Mouse (Mus musculus): ENCODE results near the gene Prss40. TPM values are rescaled to one million over a fixed set of nuclear protein-coding genes. Genes with fewer than 3 reads are reported as not detected.

Gene Prss40
- not detected in 2 replicates for polyA plus RNA-seq (2012; rRNA removed)

DNA sequence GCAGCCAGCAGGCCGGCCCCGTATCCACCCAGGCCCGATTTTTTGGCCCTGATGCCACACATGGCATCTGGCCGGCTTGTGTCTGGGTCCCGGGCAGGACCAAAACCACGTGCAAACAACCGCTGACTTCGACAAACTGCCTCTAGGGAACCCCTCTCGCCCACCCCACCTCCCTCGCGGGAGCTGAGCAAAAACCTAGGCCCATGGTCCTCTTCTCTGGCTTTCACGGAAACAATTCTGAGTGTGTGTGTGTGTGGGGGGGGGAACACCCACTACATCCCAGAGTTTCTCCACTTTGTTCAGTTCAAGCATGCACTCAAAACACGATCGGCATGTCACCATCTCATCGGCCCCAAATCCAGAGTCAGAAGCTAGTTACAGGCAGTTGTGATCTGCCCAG, at the start of gene Prss40:
Prss40 (minus strand) TSS at position 101 of the 400 bp plus-strand sequence.

DNA sequence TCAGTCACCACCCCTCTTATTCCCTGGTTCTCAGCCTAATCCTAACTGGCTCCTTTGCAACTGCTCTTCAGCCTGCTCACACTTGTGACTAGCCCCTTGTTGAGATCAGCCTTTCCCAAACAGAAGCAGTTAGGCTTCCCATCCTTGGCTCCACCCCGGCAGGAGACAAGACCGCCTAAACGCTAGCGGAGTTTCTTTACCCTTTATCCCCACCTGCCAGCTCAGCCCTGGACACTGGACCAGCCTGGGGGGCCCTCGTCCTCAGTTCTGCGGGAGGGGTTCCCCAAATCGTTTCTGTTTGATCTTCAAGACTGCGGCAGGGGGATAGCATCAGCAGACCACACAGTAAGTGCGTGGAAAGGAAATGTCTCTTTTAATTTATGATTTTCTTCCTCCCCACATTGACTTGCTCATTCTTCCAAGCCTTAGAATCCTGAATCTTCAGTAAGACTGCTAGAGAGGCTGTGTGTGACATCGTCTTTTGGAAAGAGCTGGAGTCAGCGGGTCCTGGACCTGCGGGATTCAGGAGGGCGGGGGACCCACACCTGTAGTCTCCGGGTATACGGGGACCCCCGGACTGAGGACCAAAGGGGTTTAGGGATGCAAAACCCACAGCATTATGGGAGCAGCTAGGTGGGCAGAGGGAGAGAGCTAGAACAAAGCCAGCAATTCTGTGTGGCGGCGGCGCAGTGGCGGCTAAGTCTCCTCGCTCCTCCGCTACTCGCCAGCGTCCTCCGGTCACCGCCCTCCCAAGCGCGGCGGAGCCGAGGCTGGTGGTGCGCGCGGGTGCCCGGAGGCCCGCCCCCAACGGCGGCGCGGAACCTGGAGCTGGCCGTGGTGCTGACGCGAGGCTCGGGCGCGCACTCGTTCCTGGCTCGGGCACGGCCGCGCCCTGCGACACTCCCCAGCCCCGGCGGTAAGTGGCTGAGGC, 18.4 kb upstream of the Prss40 start, which contains the start of gene Amer3:
Amer3 (plus strand) TSS at position 807 of the 931 bp plus-strand sequence.

DNA sequence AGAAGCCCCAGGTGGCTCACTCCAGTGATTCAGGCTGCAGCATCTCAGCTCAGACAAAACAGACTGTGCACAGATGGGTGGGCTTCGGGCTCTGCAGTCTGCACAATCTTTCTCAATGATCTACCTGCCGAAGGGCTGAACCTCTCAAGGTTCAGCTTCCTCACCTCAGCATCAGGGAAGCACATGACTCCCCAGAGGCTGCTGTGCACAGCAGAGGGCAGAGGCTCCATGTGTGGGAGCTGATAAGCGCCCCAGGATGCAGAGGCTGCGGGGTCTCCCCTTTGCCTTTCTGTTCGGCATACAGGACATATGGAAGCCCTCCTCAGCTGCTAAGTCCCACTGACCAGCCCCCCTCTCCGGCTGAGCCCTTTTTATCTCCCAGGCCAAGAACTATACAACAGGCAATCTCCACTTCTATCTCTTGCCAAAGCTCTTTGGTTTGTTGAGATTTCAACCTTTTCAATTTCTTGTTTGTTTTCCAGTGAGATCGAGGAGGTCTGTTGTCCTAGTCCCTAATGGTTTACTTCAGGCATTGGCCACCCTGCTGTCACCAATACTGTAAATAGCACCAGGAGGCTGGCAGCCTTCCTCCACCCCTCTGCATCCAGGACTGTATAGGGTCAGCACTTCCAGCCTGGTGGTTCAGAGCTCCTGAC, 25.6 kb downstream of the Prss40 start, which contains the start of gene Cfc1:
Cfc1 (plus strand) TSS at position 606 of the 656 bp plus-strand sequence.

Other genes with a start within 250 kb of the Prss40 start
- 20.4 and 21.4 TPM in 2 replicates for gene Ccdc115, start 121.3 kb downstream of the Prss40 start, polyA plus RNA-seq (2012; rRNA removed)
- 19.1 and 22.2 TPM in 2 replicates for gene Imp4, start 121.1 kb downstream of the Prss40 start, polyA plus RNA-seq (2012; rRNA removed)
- 35.9 and 36.7 TPM in 2 replicates for gene Ptpn18, start 101.2 kb downstream of the Prss40 start, polyA plus RNA-seq (2012; rRNA removed)
- 0.04 and 0.05 TPM in 2 replicates for gene Prss39, start 62.5 kb downstream of the Prss40 start, polyA plus RNA-seq (2012; rRNA removed)
- not detected in 2 replicates for gene Cfc1, start 25.3 kb downstream of the Prss40 start, polyA plus RNA-seq (2012; rRNA removed)
- gene Amer3, start 18.7 kb upstream of the Prss40 start, polyA plus RNA-seq (2012; rRNA removed), result not detected in 2 replicates